Mouse (Mus musculus) MEL (cell line): ENCODE data around the gene Swt1. TPM values are rescaled to one million over a fixed set of nuclear protein-coding genes. Genes with fewer than 3 reads are reported as not detected.

Experiments
- DNase-seq: peaks from one replicate; pipeline ENCODE4 v3.0.0; 2011; ENCODE audit warnings: low read depth, low spot score
- H3K27ac ChIP-seq: 2 replicates; pipeline ENCODE4 v1.5.1; 2012; ENCODE audit warnings: low read depth, mild to moderate bottlenecking, control low read depth, low read length, moderate library complexity; ENCODE audit not compliant: control insufficient read depth
- H3K27me3 ChIP-seq, 2 experiments: fragments of 150-350 bp in 1 of 2; sonication (generic) in 1 of 2; 2 replicates each; pipeline ENCODE4 v1.6.1; 2012; ENCODE audit warnings: low read length in 2 of 2, mild to moderate bottlenecking in 2 of 2, improper control_type of control experiment in 1 of 2, moderate library complexity in 1 of 2; ENCODE audit not compliant: insufficient read depth in 2 of 2, control insufficient read depth in 1 of 2
- H3K36me3 ChIP-seq, 2 experiments: 2 replicates each; pipeline ENCODE4 v1.6.1; 2012 to 2014; ENCODE audit warnings: low read length in 2 of 2, improper control_type of control experiment in 1 of 2, inconsistent platforms in 1 of 2, mild to moderate bottlenecking in 1 of 2; ENCODE audit not compliant: insufficient read depth in 2 of 2, control insufficient read depth in 1 of 2
- H3K4me1 ChIP-seq, 2 experiments: fragments of 150-350 bp in 1 of 2; sonication (generic) in 1 of 2; 2 replicates each; pipeline ENCODE4 v1.6.1; 2012; ENCODE audit warnings: low read length in 2 of 2, improper control_type of control experiment in 1 of 2, mild to moderate bottlenecking in 1 of 2; ENCODE audit not compliant: insufficient read depth in 2 of 2, control insufficient read depth in 1 of 2
- H3K4me3 ChIP-seq, 2 experiments: fragments of 150-350 bp in 1 of 2; sonication (generic) in 1 of 2; 2 replicates each; pipeline ENCODE4 v1.5.1; 2012; ENCODE audit warnings: low read depth in 2 of 2, low read length in 2 of 2, mild to moderate bottlenecking in 2 of 2, moderate library complexity in 2 of 2, control low read depth in 1 of 2, improper control_type of control experiment in 1 of 2; ENCODE audit not compliant: control insufficient read depth in 1 of 2, insufficient read depth in 1 of 2
- H3K79me2 ChIP-seq: 2 replicates; pipeline ENCODE4 v1.6.1; 2012; ENCODE audit warnings: mild to moderate bottlenecking, low read length, moderate library complexity; ENCODE audit not compliant: control insufficient read depth, poor library complexity, insufficient read depth
- H3K9ac ChIP-seq: 2 replicates; pipeline ENCODE4 v1.6.1; 2012; ENCODE audit warnings: low read depth, mild to moderate bottlenecking, control low read depth, low read length, moderate library complexity; ENCODE audit not compliant: control insufficient read depth, poor library complexity, severe bottlenecking
- H3K9me3 ChIP-seq: fragments of 150-350 bp; sonication (generic); replicated peaks from 2 replicates; pipeline ENCODE4 v1.6.1; 2012; ENCODE audit warnings: mild to moderate bottlenecking, low read length, improper control_type of control experiment, moderate library complexity; ENCODE audit not compliant: insufficient read depth
- CHD1 ChIP-seq: IDR thresholded peaks from 2 replicates; pipeline ENCODE4 v1.6.1; 2012; ENCODE audit warnings: low read depth, mild to moderate bottlenecking, inconsistent platforms, low read length, improper control_type of control experiment
- CHD2 ChIP-seq: IDR thresholded peaks from 2 replicates; pipeline ENCODE4 v1.6.1; 2011; ENCODE audit warnings: low read length, improper control_type of control experiment
- CTCF ChIP-seq, 3 experiments: IDR thresholded peaks in 2 of 3; conservative IDR thresholded peaks in 1 of 3; 2 replicates each; pipeline ENCODE4 v1.5.1; 2011 to 2012; ENCODE audit warnings: low read length in 3 of 3, low read depth in 2 of 3, mild to moderate bottlenecking in 2 of 3, improper control_type of control experiment in 1 of 3, inconsistent platforms in 1 of 3, mixed read lengths in 1 of 3, moderate library complexity in 1 of 3; ENCODE audit not compliant: control insufficient read depth in 1 of 3, insufficient read depth in 1 of 3, poor library complexity in 1 of 3, severe bottlenecking in 1 of 3
- E2F4 ChIP-seq: IDR thresholded peaks from 2 replicates; pipeline ENCODE4 v1.6.1; 2011; ENCODE audit warnings: low read depth, low read length, improper control_type of control experiment, borderline replicate concordance
- ETS1 ChIP-seq: IDR thresholded peaks from 2 replicates; pipeline ENCODE4 v1.6.1; 2012; ENCODE audit warnings: low read depth, mild to moderate bottlenecking, inconsistent platforms, low read length, improper control_type of control experiment, moderate library complexity
- GABPA ChIP-seq: IDR thresholded peaks from 2 replicates; pipeline ENCODE4 v1.6.1; 2012; ENCODE audit warnings: low read depth, mild to moderate bottlenecking, inconsistent platforms, low read length, improper control_type of control experiment, moderate library complexity
- GATA1 ChIP-seq: IDR thresholded peaks from 2 replicates; pipeline ENCODE4 v1.6.1; 2011; ENCODE audit warnings: low read depth, low read length, improper control_type of control experiment
- JUND ChIP-seq: IDR thresholded peaks from 2 replicates; pipeline ENCODE4 v1.6.1; 2011; ENCODE audit warnings: low read depth, mild to moderate bottlenecking, improper control_type of control experiment, low read length
- MAZ ChIP-seq: IDR thresholded peaks from 2 replicates; pipeline ENCODE4 v1.6.1; 2012; ENCODE audit warnings: low read depth, mild to moderate bottlenecking, inconsistent platforms, low read length, improper control_type of control experiment
- MEF2A ChIP-seq: IDR thresholded peaks from 2 replicates; pipeline ENCODE4 v1.6.1; 2014; ENCODE audit warnings: low read depth, mild to moderate bottlenecking, inconsistent platforms, low read length, improper control_type of control experiment; ENCODE audit not compliant: poor library complexity, insufficient replicate concordance, severe bottlenecking; ENCODE audit errors: extremely low read depth
- NELFE ChIP-seq: IDR thresholded peaks from 2 replicates; pipeline ENCODE4 v1.6.1; 2011; ENCODE audit warnings: low read depth, low read length, improper control_type of control experiment
- NRF1 ChIP-seq: IDR thresholded peaks from 2 replicates; pipeline ENCODE4 v1.6.1; 2014; ENCODE audit warnings: low read depth, mild to moderate bottlenecking, inconsistent platforms, low read length, improper control_type of control experiment, moderate library complexity; ENCODE audit not compliant: poor library complexity, insufficient read depth, severe bottlenecking
- POLR2A ChIP-seq, 2 experiments: IDR thresholded peaks; 2 replicates each; pipeline ENCODE4 v1.6.1; 2011 to 2012; ENCODE audit warnings: low read length in 2 of 2, mild to moderate bottlenecking in 2 of 2, control low read depth in 1 of 2, improper control_type of control experiment in 1 of 2, low read depth in 1 of 2, moderate library complexity in 1 of 2; ENCODE audit not compliant: control insufficient read depth in 1 of 2, insufficient read depth in 1 of 2, poor library complexity in 1 of 2
- POLR2AphosphoS5 ChIP-seq: IDR thresholded peaks from 2 replicates; pipeline ENCODE4 v1.6.1; 2012; ENCODE audit warnings: low read depth, borderline replicate concordance, mild to moderate bottlenecking, inconsistent platforms, low read length, moderate library complexity, mixed read lengths
- RAD21 ChIP-seq: IDR thresholded peaks from 2 replicates; pipeline ENCODE4 v1.6.1; 2011; ENCODE audit warnings: mild to moderate bottlenecking, low read depth, low read length, improper control_type of control experiment
- SIN3A ChIP-seq: IDR thresholded peaks from 2 replicates; pipeline ENCODE4 v1.6.1; 2012; ENCODE audit warnings: low read length, improper control_type of control experiment, inconsistent platforms
- TCF12 ChIP-seq: IDR thresholded peaks from 2 replicates; pipeline ENCODE4 v1.6.1; 2014; ENCODE audit warnings: low read depth, mild to moderate bottlenecking, inconsistent platforms, low read length, improper control_type of control experiment, moderate library complexity
- USF2 ChIP-seq, 2 experiments: IDR thresholded peaks; 2 replicates each; pipeline ENCODE4 v1.6.1; 2011 to 2012; ENCODE audit warnings: improper control_type of control experiment in 2 of 2, low read length in 2 of 2, borderline replicate concordance in 1 of 2, inconsistent platforms in 1 of 2, low read depth in 1 of 2, mild to moderate bottlenecking in 1 of 2; ENCODE audit not compliant: insufficient read depth in 1 of 2
- polyA plus RNA-seq, 2 experiments: library from polyadenylated mRNA; stranded (reverse) in 1 of 2; unstranded in 1 of 2; fragments of >175 nt in 1 of 2; fragments of >200 nt in 1 of 2; gene quantifications; 2 replicates each; pipeline versions ENCODE4 v1.2.1 to v1.2.4; 2012; ENCODE audit warnings: low replicate concordance in 2 of 2, low read depth in 1 of 2; ENCODE audit not compliant: insufficient read length in 2 of 2, insufficient read depth in 1 of 2, missing spikeins in 1 of 2
- total RNA-seq: library from RNA; depleted of rRNA; stranded (reverse); fragments of 300-350 nt; gene quantifications from 2 replicates; pipeline ENCODE4 v1.2.3, GENCODE M21; 2012

Gene Swt1
- total and polyA plus RNA-seq, 3 experiments = 13.5 to 13.7 TPM; not detected in 1

DNA sequence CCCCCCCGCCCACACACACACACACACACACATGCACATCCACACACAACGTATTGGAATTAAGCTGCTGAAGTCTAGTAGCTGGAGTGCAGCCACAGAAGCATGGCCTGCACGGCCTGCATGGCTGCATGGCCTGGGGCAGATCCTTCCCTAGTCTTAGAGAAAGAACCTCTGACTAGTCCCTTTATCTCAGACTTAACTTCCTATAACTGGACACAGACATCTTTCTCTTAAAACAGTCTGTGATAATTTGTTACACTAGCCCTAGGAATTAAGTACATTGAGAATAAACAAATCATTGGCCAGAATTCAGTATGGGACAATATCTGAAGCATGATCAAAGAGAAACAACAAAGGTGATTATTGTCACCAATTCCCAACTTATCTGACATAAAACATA, 85.9 kb downstream of the Swt1 start:
- Histone ChIP-seq H3K4me3 (peak overlapping the region in 1 of 2 experiments; percentile 67; a peak in 1 of 4 replicates), H3K9me3 (no peaks in the 10 kb centered on the region), H3K27ac (no peak overlapping the region), H3K9ac (no peak overlapping the region), H3K27me3 (no peaks in the 10 kb centered on the region), H3K36me3 (peaks cover 0 to 16% of the 10 kb centered on the region in 2 experiments; a peak in 2 of 4 replicates), H3K79me2 (peaks cover 31% of the 10 kb centered on the region), H3K4me1 (peaks cover 6 to 11% of the 10 kb centered on the region in 2 experiments; a peak in 3 of 4 replicates)
- DNase-seq = no peak
- TF ChIP-seq GABPA (no peak), JUND (no peak), POLR2AphosphoS5 (no peak), MAZ (no peak), USF2 (IDR thresholded peaks at IDR 0.05; ENCODE audit: borderline replicate concordance in 1 of 2, insufficient read depth in 1 of 2, low read depth in 1 of 2, low read length in 2 of 2) (no peak), CTCF (IDR thresholded peaks at IDR 0.05 in 2 of 3, conservative IDR thresholded peaks at IDR 0.05 in 1 of 3; ENCODE audit: control insufficient read depth in 1 of 3, insufficient read depth in 1 of 3, low read depth in 2 of 3, low read length in 3 of 3, poor library complexity in 1 of 3, severe bottlenecking in 1 of 3) (no peak), MEF2A (no peak), POLR2A (IDR thresholded peaks at IDR 0.05; ENCODE audit: control insufficient read depth in 1 of 2, insufficient read depth in 1 of 2, low read depth in 1 of 2, low read length in 2 of 2, poor library complexity in 1 of 2) (no peak), CHD2 (no peak), SIN3A (no peak), NRF1 (no peak), NELFE (no peak), ETS1 (no peak), TCF12 (no peak), GATA1 (no peak), CHD1 (no peak)

DNA sequence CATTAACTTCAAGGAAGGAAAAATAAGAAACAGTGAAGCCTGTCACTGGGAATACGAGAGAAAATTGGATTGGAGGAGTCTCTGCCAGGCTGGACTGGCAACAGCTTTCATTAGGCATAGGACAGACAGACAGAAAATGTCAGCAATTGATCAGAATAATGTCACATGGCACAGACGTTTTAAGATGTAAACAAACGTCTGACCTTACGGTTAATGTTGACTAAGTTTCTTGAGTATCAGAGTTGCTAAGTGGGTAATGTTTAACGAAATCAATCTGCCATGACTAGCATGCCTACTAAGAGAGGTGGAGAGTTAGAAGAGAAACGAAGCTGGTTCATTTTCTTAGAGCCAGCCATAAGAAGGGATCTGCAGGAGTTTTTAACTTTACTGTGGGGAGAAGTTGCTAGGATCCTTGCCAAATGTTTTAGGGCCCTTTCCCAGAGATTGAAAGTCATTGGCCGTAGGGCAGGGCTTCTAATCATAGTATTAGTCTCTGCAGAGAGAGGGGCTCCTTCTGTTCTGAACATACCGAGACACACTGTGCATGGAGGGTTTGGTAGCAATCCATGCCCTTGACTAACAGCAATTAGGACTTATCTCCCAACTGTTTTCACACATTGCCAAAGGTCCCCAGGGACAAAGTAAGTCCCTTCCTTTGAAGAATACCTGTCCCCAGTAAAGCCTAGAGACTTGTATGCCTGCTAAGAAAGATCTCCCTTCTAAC, 86.8 kb downstream of the Swt1 start:
- Histone ChIP-seq H3K4me1 (peaks cover 6% of the 10 kb centered on the region in 2 experiments; a peak in 2 of 4 replicates), H3K9ac (no peak overlapping the region), H3K27me3 (no peaks in the 10 kb centered on the region), H3K79me2 (peaks cover 23% of the 10 kb centered on the region), H3K36me3 (peaks cover 0 to 9% of the 10 kb centered on the region in 2 experiments; a peak in 2 of 4 replicates), H3K27ac (no peak overlapping the region), H3K9me3 (no peaks in the 10 kb centered on the region), H3K4me3 (no peak overlapping the region)
- no peak for DNase-seq
- TF ChIP-seq E2F4 = no peak
- TF ChIP-seq MEF2A = no peak
- TF ChIP-seq RAD21 = no peak
- TF ChIP-seq, all 39 proteins: peak for 0
